Mouse (Mus musculus) testis, adult 2 months (tissue): Measurements from ENCODE around the gene Smap1.

ENCODE experiments used
- CTCF ChIP-seq: fragments of 200-500 bp; IDR thresholded peaks from 2 replicates; pipeline ENCODE4 v1.5.1; 2012; ENCODE audit warnings: low read depth, mild to moderate bottlenecking, inconsistent platforms, low read length, moderate library complexity; ENCODE audit not compliant: control insufficient read depth, insufficient read depth, insufficient replicate concordance
- POLR2A ChIP-seq: fragments of 200-500 bp; IDR thresholded peaks from 2 replicates; pipeline ENCODE4 v1.6.1; 2012; ENCODE audit warnings: low read depth, mild to moderate bottlenecking, inconsistent platforms, low read length, moderate library complexity; ENCODE audit not compliant: control insufficient read depth

GRCm38 (mm10) chr1:23842629-23843028, 79.5 kb downstream of the Smap1 start:
- TF ChIP-seq POLR2A (no peak), CTCF (no peak)
